Mouse (Mus musculus) CD8-positive naive resting alpha-beta T cell, adult 2 months (primary cell): Measurements from ENCODE around the gene Bbof1.

ENCODE experiments used
- DNase-seq, 2 experiments: peaks; one replicate each; pipeline ENCODE4 v3.0.0; 2022; ENCODE audit warnings: low read depth in 2 of 2, low spot score in 2 of 2

Gene Bbof1

DNA sequence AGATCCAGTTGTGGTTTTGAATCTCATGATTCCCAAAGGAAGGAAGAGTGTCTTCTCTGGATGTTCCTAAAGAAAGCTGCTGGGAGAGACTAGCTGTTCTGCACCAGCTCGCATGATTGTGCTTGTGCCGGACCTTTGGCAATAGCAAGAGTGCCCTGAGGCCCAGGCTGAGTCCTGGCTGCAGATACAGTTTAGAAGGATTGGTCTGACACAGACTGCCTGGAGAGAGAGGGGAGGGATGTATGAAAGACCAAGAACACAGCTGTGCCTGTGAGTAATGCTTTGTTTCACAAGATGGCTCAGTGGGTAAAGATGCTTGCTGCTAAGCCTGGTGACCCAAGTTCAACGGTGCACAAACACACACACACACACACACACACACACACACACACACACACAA, 54.0 kb downstream of the Bbof1 start:
- DNase-seq, result no peak

DNA sequence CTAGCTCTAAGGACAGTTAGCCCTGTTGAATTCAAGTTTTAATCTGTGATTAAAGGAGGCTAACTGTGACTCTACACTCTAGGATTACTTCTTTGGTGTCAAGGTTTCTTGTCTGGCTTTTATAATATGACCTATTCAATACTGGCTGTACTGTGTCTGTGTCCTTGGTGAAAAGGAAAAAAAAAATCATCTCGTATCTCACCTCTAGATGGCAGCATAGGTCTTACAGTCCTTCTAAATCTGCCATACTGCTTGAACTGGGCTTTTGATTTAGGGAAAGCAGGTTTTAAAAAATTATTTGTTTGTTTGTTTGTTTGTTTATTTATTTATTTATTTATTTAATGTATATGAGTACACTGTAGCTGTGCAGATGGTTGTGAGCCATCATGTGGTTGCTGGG, 59.8 kb downstream of the Bbof1 start:
- peak in 1 of 2 experiments; percentile 20 for DNase-seq

DNA sequence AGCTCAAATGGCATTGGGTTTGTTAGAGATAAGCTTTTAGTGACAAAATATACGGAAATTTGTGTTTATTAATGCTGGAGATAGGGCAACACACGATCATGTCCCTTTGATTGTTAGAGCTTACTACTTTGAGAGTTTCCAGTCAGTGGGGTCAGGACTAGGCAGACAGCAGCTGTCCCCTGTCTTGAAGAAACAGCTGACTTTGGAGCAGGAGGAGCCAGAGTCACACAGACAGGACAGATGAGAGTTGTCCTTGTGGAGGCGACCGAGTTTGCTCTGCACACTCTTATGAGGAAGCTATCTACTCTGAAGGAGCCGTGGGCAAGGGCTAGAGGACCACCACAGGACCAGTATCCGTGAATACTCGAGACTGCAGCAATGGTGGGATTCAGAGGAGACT, 70.1 kb downstream of the Bbof1 start:
- no peak for DNase-seq

DNA sequence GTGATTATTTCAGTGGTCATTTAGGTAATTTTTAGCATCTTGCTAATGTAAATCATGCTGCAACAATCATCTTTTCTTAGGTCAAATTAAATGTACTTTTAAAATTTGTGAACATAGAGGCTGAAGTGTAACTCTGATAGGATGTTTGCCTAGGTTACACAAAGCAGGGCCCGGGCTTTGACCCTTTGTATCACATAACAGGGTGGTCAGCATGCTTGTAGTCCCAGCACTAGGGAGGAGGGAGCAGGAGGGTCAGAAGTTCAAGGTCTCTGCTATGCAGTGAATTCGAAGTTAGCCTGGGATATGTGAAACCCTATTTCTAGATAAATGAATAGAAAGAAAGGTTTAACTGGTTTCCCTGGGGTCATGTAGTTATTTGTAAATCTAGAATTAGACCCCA, 72.4 kb downstream of the Bbof1 start:
- no peak for DNase-seq

DNA sequence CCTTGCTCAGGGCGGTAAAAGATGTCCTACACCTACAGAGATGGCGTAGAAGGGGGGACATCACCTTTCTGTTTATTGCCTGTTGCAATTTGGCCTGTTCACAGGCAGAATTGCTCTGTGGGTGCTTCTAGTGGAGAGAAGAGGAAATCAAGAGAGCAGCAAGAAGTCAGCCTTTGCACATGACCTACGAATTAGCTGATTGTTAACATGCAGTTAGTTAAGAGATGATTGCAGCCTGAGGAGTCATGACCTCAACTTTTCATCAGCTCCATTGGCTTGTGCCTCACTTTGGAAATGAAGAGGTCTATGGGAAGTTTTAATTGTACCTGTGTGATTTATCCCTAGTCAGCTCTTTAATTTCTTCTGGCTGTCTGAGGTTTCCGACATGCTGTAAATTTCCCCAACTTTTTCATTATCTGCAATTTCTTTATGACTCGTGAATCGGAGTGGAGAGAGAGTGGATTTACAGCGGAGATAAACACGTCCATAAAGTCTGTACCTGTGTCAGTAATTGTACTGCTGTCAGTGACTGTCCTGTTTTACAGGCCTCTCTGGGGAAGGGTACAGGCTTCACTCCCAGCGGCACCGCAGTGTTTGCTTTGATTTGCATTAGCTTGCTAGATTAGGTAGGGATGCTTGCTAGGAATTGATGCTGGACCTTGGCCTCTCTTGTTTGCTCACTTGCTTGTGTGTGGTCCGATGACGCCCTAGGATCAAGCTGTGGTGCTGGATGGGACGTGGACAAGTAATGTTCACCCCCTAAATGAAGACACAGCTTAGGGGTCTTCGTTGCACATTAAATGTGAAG, 74.1 kb downstream of the Bbof1 start:
- DNase-seq, result no peak

DNA sequence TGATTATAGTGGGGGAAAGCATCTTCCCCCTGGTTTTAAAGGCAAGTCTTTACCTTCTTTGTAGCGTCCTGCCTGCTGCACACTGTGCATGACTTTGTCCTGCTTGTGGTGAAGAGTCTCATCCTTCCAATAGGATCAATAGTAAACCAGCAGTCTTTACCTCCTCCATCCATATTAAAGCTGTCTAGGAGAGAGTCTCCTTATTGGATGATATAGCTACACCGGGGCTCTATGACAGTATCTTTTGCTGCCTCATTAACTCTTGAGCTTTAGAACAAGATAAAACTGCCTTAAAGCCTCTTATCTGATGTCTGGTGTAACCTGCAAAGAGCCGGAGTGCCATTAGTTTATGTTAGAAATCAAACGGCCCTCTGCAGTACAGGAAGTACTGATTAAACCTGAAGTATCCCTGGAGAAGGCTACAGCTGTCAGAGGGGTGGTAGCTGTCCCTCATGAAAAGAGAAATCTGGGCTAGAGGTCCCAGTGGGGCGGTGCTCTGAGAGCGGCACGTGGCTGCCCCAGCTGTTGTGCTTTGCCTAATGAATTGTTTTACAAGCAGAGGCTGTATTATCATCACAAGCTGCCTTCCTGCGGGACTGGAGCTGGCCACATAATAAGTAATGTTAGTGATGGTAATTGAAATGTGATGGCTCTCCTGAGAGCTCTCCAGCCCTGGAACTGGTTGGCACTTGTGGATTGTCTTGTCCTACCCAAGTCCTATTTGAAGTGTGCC, 78.6 kb downstream of the Bbof1 start:
- DNase-seq, result no peak
